Mouse (Mus musculus): ENCODE data around the gene Prpsap1. TPM values are rescaled to one million over a fixed set of nuclear protein-coding genes. Genes with fewer than 3 reads are reported as not detected.
A peak's percentile ranks its signal among the peaks of the same experiment; 100 is the strongest.

The Prpsap1 gene
- polyA plus RNA-seq, 1 experiment from 2014 or later: 178 TPM

DNA sequence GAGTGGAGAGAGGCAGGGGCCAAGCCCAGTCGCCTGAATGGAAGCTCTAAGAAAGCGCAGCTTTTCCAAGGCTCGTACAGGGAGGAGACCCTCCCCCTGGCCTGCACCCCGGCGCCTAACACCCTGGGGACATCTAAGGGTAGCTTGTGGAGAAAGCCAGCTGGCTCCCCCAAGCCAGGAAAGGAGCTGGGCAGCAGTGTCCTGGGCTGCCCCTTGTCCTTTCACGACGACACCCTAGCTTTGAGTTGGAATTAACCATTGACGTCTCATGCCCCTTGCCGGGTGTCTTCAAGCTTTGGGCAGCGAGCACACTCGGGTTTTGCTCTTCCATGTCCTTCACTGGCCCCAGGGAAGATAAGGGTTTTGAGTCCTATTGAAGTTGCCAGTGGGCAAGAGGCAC is 56.5 kb downstream of the Prpsap1 start:
- H3K27ac ChIP-seq: no peak overlapping the region
- H3K4me3 ChIP-seq: no peak overlapping the region
- no peaks in the 10 kb centered on the region for H3K27me3 ChIP-seq
- no peaks in the 10 kb centered on the region for H3K9me3 ChIP-seq (replicated peaks)
- no peak for ATAC-seq
- no peak overlapping the region for H3K9ac ChIP-seq
- no peak overlapping the region for H3K4me2 ChIP-seq
- WGBS: 90% methylated on average over 11 of the region's 11 CpGs
- peaks cover 41% of the 10 kb centered on the region for H3K4me1 ChIP-seq
- H3K36me3 ChIP-seq (ENCODE audit: poor library complexity, severe bottlenecking): peaks cover 39% of the 10 kb centered on the region

DNA sequence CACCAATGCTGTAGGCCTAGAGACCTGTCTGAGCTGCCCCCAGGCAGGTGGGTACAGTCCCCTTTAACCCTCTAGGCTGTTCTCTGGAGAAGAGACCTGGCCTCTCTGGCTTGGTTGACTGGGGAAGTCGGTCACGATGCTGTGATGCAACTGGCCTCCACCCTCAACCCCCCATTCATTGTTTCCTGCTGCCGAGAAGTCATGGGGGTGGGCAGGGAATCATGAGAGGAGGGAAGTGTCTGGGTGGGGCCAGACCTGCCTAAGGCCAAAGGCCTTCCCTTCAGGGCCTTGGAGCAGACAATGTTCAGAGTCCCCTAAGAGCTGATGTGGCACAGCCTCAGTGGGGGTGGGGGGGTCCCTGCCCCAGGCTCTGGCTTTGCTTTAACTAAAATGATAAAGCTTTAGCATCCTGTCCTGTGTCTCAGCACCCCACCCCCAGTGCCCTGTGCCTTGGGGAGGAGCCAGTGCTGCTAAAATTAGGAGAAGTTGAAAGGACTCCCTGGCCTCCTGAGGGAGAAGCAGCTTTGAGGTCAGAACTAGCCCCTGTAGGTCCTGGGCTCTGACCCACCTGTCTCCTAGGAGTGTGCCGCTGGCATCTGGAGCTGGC is 57.2 kb downstream of the Prpsap1 start:
- Histone ChIP-seq H3K27ac (no peak overlapping the region), H3K9me3 (replicated peaks) (no peaks in the 10 kb centered on the region), H3K4me1 (peaks cover 41% of the 10 kb centered on the region), H3K4me3 (peak overlapping the region; percentile 14), H3K9ac (peak overlapping the region; percentile 55), H3K4me2 (peak overlapping the region; percentile 96), H3K27me3 (peaks cover under 1% of the 10 kb centered on the region; the same call in 1 of the 2 replicates), H3K36me3 (ENCODE audit: poor library complexity, severe bottlenecking) (peaks cover 39% of the 10 kb centered on the region)
- WGBS: 82% methylated on average over 4 of the region's 4 CpGs
- no peak for ATAC-seq

- Histone ChIP-seq H3K27ac (0 out of 2 replicates have a peak overlapping the region, but pooled peaks have one; percentile 19), H3K4me2 (peak overlapping the region; percentile 96), H3K27me3 (peaks cover 7% of the 10 kb centered on the region; the same call in 1 of the 2 replicates), H3K36me3 (ENCODE audit: poor library complexity, severe bottlenecking) (peaks cover 39% of the 10 kb centered on the region), H3K4me1 (peaks cover 44% of the 10 kb centered on the region), H3K4me3 (peak overlapping the region; percentile 96), H3K9ac (peak overlapping the region; percentile 55), H3K9me3 (replicated peaks) (no peaks in the 10 kb centered on the region)
- 70% methylated on average over 5 of the region's 5 CpGs for WGBS
- no peak for ATAC-seq
Observed at GRCm38 (mm10) chr11:116435992-116436724, 57.8 kb downstream of the Prpsap1 start.

DNA sequence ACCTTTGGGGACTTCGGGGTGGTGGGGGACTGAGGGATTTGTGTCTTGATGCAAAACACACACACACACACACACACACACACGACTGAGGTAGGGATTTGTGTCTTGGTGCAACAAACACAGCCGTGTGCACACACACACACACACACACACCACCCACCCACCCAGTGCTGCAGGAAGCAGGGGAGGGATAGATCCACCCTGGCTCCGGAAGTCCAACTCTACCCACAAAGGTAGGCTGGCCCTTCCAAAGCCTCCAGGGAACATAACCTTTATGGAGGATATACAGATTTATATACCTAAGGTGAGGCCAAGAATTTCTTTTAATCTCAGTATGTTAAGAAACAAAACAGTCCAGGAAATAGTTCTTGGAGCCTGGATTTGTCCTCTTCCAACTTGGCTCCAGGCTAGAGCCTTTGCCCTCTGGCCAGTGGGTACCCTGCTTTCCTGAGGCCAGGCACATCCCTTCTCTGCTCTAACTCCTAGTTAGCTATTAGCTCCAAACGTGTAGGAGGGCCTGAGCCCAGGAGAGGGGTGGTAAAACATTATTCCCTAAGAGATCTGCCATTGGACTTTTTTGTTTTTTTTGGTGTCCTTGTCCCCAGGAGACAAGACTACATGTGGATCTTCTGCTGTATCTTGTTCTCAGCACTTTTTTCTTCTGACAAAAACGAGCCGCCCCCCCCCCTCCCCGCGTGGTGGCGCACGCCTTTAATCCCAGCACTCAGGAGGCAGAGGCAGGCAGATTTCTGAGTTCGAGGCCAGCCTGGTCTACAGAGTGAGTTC is 58.8 kb downstream of the Prpsap1 start:
- Histone ChIP-seq H3K9ac (peak overlapping the region; percentile 97), H3K4me2 (peak overlapping the region; percentile 96), H3K4me3 (peak overlapping the region; percentile 96), H3K9me3 (replicated peaks) (no peaks in the 10 kb centered on the region), H3K4me1 (peaks cover 48% of the 10 kb centered on the region), H3K27me3 (peaks cover 7% of the 10 kb centered on the region; the same call in 1 of the 2 replicates), H3K36me3 (ENCODE audit: poor library complexity, severe bottlenecking) (peaks cover 36% of the 10 kb centered on the region), H3K27ac (peak overlapping the region; percentile 93)
- ATAC-seq: no peak
- 50% methylated on average over 12 of the region's 12 CpGs for WGBS

- H3K4me3 ChIP-seq: peak overlapping the region; percentile 96
- H3K9ac ChIP-seq: peak overlapping the region; percentile 97
- H3K36me3 ChIP-seq (ENCODE audit: poor library complexity, severe bottlenecking): peaks cover 29% of the 10 kb centered on the region
- peak; percentile 8 for ATAC-seq
- H3K4me1 ChIP-seq: peaks cover 41% of the 10 kb centered on the region
- peak overlapping the region; percentile 96 for H3K4me2 ChIP-seq
- H3K27me3 ChIP-seq: peaks cover 8% of the 10 kb centered on the region; the same call in 1 of the 2 replicates
- WGBS: 2% methylated on average over 31 of the region's 67 CpGs
- peak overlapping the region; percentile 93 for H3K27ac ChIP-seq
- no peaks in the 10 kb centered on the region for H3K9me3 ChIP-seq (replicated peaks)
Observed at GRCm38 (mm10) chr11:116434287-116434966, 59.6 kb downstream of the Prpsap1 start.

- WGBS: 2% methylated on average over 64 of the region's 66 CpGs
- peak; percentile 99 for ATAC-seq
- H3K9me3 ChIP-seq (replicated peaks): no peaks in the 10 kb centered on the region
- H3K27me3 ChIP-seq: peaks cover 9% of the 10 kb centered on the region; the same call in 1 of the 2 replicates
- H3K36me3 ChIP-seq (ENCODE audit: poor library complexity, severe bottlenecking): peaks cover 23% of the 10 kb centered on the region
- H3K4me3 ChIP-seq: peak within 1 kb of the TSS; percentile 96
- peaks cover 38% of the 10 kb centered on the region for H3K4me1 ChIP-seq
- peak within 1 kb of the TSS; percentile 96 for H3K4me2 ChIP-seq
- peak within 1 kb of the TSS; percentile 93 for H3K27ac ChIP-seq
- H3K9ac ChIP-seq: peak within 1 kb of the TSS; percentile 97
Observed at GRCm38 (mm10) chr11:116433356-116434286, 60.4 kb downstream of the Prpsap1 start, which contains the start of gene Ubald2. TSS of gene Ubald2 (plus strand) at chr11:116434094.

DNA sequence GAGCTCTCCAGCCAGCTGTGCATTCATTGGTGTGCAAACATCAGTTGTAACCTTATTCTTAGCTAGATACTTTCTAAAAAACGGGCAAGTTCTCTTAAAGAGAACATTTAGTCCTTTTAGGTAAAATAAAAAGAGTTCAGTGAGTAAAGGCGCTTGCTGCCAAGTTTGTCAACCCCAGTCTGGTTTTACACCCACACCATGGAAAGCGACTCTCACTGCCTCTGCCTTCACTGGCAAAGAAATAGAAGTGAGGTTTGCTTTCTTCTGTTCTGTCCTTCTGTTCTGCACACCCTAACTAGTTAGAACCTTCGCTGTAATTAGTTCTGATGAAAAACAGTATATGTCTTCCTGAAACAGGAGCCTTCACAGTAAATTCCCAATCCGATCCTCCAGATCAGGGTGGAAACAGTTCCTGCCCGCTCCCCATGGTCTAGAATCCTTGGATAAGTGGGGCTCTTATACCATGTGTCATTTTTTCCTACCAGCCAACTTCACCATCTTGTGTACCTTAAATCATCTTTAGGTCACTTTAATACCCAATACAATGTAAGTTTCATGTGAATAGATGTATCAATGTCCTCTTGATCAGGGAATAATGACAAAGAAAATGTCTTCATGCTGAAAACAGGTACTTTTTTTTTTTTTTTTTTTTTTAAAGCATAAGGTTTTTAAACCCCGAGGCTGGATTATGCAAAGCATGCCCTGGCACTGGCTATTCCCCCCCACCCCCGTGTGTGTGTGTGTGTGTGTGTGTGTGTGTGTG is 61.2 kb downstream of the Prpsap1 start:
- Histone ChIP-seq H3K9ac (no peak overlapping the region), H3K4me3 (no peak overlapping the region), H3K27ac (no peak overlapping the region), H3K27me3 (peaks cover 9% of the 10 kb centered on the region; the same call in 1 of the 2 replicates), H3K9me3 (replicated peaks) (no peaks in the 10 kb centered on the region), H3K36me3 (ENCODE audit: poor library complexity, severe bottlenecking) (peaks cover 21% of the 10 kb centered on the region), H3K4me2 (peak overlapping the region; percentile 18), H3K4me1 (peaks cover 38% of the 10 kb centered on the region)
- no peak for ATAC-seq
- 61% methylated on average over 8 of the region's 8 CpGs for WGBS

GRCm38 (mm10) chr11:116432127-116432526 is 61.9 kb downstream of the Prpsap1 start:
- H3K27me3 ChIP-seq: peaks cover 9% of the 10 kb centered on the region; the same call in 1 of the 2 replicates
- ATAC-seq: no peak
- H3K36me3 ChIP-seq (ENCODE audit: poor library complexity, severe bottlenecking): peaks cover 15% of the 10 kb centered on the region
- H3K4me3 ChIP-seq: no peak overlapping the region
- no peak overlapping the region for H3K27ac ChIP-seq
- H3K4me2 ChIP-seq: no peak overlapping the region
- WGBS: 49% methylated on average over 6 of the region's 6 CpGs
- no peaks in the 10 kb centered on the region for H3K9me3 ChIP-seq (replicated peaks)
- H3K4me1 ChIP-seq: peaks cover 31% of the 10 kb centered on the region
- no peak overlapping the region for H3K9ac ChIP-seq

- ATAC-seq: no peak
- H3K27ac ChIP-seq: no peak overlapping the region
- peaks cover 26% of the 10 kb centered on the region for H3K4me1 ChIP-seq
- peaks cover 9% of the 10 kb centered on the region; the same call in 1 of the 2 replicates for H3K27me3 ChIP-seq
- H3K4me2 ChIP-seq: peak overlapping the region; percentile 25; the same call in 1 of the 2 replicates
- 45% methylated on average over 11 of the region's 11 CpGs for WGBS
- peaks cover 9% of the 10 kb centered on the region for H3K36me3 ChIP-seq (ENCODE audit: poor library complexity, severe bottlenecking)
- H3K9ac ChIP-seq: no peak overlapping the region; the same call in 1 of the 2 replicates
- no peaks in the 10 kb centered on the region for H3K9me3 ChIP-seq (replicated peaks)
- no peak overlapping the region for H3K4me3 ChIP-seq
Observed at GRCm38 (mm10) chr11:116431428-116432077, 62.4 kb downstream of the Prpsap1 start.
